Mouse (Mus musculus): ENCODE measurements around the gene Tiprl. TPM values are rescaled to one million over a fixed set of nuclear protein-coding genes. Genes with fewer than 3 reads are reported as not detected.
A peak's percentile ranks its signal among the peaks of the same experiment; 100 is the strongest.

The Tiprl gene
- total and polyA plus RNA-seq, 3 experiments, result 36.1 to 82.2 (median 45.7) TPM

DNA sequence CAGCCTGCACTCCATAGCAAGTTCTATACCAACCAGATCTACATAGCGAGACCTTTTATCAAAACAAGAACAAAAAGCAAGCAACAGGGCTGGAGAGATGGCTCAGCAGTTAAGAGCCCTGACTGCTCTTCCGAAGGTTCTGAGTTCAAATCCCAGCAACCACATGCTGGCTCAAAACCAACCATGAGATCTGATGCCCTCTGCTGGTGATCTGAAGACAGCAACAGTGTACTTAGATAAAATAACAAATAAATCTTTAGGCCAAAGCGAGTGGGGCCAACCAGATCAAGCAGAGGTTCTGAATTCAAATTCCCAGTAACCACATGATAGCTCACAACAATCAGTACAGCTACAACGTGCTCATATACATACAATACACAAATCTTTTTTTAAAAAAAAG, 6.1 kb downstream of the Tiprl start:
- H3K9ac ChIP-seq (ENCODE audit: insufficient read depth, low read depth), result no peak overlapping the region
- in situ Hi-C loops (cut with MboI; ENCODE audit: low pct_ligation_motif_present, low pct_unique_long_range_greater_than_20kb, low sequenced_read_pairs), result no loop called here

DNA sequence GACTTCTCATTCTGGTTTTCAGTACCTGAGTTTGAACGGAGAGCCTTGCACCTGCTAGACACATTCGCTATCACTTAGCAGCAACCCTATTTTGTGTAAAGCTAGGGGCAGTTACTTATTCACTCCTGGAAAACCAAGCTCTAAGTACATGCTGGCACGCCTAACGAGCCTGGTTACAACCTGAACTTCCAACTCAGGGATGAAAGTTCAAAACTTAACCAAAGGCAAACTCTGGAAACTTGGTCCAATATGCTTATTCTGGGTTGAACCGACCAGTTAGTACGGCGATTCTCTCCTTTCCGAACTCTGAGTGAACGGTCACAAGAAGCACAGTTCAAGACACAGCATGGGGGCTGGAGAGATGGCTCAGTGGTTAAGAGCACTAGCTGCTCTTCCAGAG, 7.2 kb downstream of the Tiprl start:
- Histone ChIP-seq H3K4me3 (replicated peaks in 1 of 3; ENCODE audit: low read depth in 2 of 3, low read length in 2 of 3, poor library complexity in 1 of 3) (no peak overlapping the region), H3K36me3 (replicated peaks in 1 of 2; ENCODE audit: control insufficient read depth in 1 of 2, insufficient read depth in 1 of 2, low read length in 1 of 2) (peaks cover 6 to 36% of the 10 kb centered on the region in 2 experiments), H3K27me3 (replicated peaks) (no peaks in the 10 kb centered on the region), H3K4me2 (ENCODE audit: insufficient read depth, low read depth, poor library complexity, severe bottlenecking) (no peak overlapping the region), H3K79me2 (replicated peaks; ENCODE audit: control insufficient read depth, extremely low read depth, insufficient read depth, poor library complexity, severe bottlenecking) (peaks cover 26% of the 10 kb centered on the region), H3K4me1 (ENCODE audit: control insufficient read depth in 1 of 2, insufficient read depth in 2 of 2) (peaks cover 0 to 11% of the 10 kb centered on the region in 2 experiments; a peak in 2 of 4 replicates), H3K27ac (ENCODE audit: insufficient read depth, low read depth) (no peak overlapping the region), H3K9me3 (replicated peaks; ENCODE audit: low read length) (no peaks in the 10 kb centered on the region), H3K9ac (ENCODE audit: insufficient read depth, low read depth) (no peak overlapping the region)
- TF ChIP-seq ZMIZ1 (IDR thresholded peaks at IDR 0.05; ENCODE audit: low read depth, low read length) (no peak), RCOR1 (conservative IDR thresholded peaks at IDR 0.05; ENCODE audit: low read depth, low read length) (no peak), TBP (conservative IDR thresholded peaks at IDR 0.05; ENCODE audit: low read depth, low read length) (no peak), RAD21 (IDR thresholded peaks at IDR 0.05; ENCODE audit: low read depth, low read length) (no peak), USF1 (IDR thresholded peaks at IDR 0.05; ENCODE audit: low read depth, low read length) (no peak), ZNF384 (IDR thresholded peaks at IDR 0.05; ENCODE audit: low read depth, low read length) (no peak), MAFK (IDR thresholded peaks at IDR 0.05; ENCODE audit: insufficient replicate concordance, low read length) (no peak), KAT2A (IDR thresholded peaks at IDR 0.05; ENCODE audit: insufficient replicate concordance, low read length) (no peak), POLR2A (IDR thresholded peaks at IDR 0.05; ENCODE audit: low read depth, low read length) (no peak), MAX (IDR thresholded peaks at IDR 0.05; ENCODE audit: low read length) (no peak), PAX5 (IDR thresholded peaks at IDR 0.05; ENCODE audit: low read length) (no peak), HCFC1 (IDR thresholded peaks at IDR 0.05; ENCODE audit: low read depth, low read length) (no peak), ELF1 (IDR thresholded peaks at IDR 0.05; ENCODE audit: low read depth, low read length) (no peak), JUN (IDR thresholded peaks at IDR 0.05; ENCODE audit: insufficient read depth, low read depth, low read length) (no peak), SIN3A (IDR thresholded peaks at IDR 0.05; ENCODE audit: low read length) (no peak), EP300 (IDR thresholded peaks at IDR 0.05; ENCODE audit: low read length) (no peak)
- dilution Hi-C loops (cut with MboI; ENCODE audit: extremely low pct_ligation_motif_present, extremely low pct_unique_long_range_greater_than_20kb, low sequenced_read_pairs) (no loop called here), in situ Hi-C loops (cut with MboI; ENCODE audit: low pct_ligation_motif_present, low pct_unique_long_range_greater_than_20kb, low sequenced_read_pairs) (no loop called here)
- no peak for DNase-seq (ENCODE audit: extremely low read depth)

More for the DNA sequence above, 6.1 kb downstream of the Tiprl start:
- Histone ChIP-seq H3K27ac (ENCODE audit: insufficient read depth, low read depth) (no peak overlapping the region), H3K9me3 (replicated peaks; ENCODE audit: low read length) (no peaks in the 10 kb centered on the region), H3K27me3 (replicated peaks) (no peaks in the 10 kb centered on the region), H3K4me1 (ENCODE audit: control insufficient read depth in 1 of 2, insufficient read depth in 2 of 2) (peaks cover 3 to 18% of the 10 kb centered on the region in 2 experiments; a peak in 3 of 4 replicates), H3K79me2 (replicated peaks; ENCODE audit: control insufficient read depth, extremely low read depth, insufficient read depth, poor library complexity, severe bottlenecking) (peaks cover 35% of the 10 kb centered on the region), H3K4me2 (ENCODE audit: insufficient read depth, low read depth, poor library complexity, severe bottlenecking) (no peak overlapping the region), H3K4me3 (replicated peaks in 1 of 3; ENCODE audit: low read depth in 2 of 3, low read length in 2 of 3, poor library complexity in 1 of 3) (no peak overlapping the region), H3K36me3 (replicated peaks in 1 of 2; ENCODE audit: control insufficient read depth in 1 of 2, insufficient read depth in 1 of 2, low read length in 1 of 2) (peaks cover 6 to 25% of the 10 kb centered on the region in 2 experiments)
- dilution Hi-C loops (cut with MboI; ENCODE audit: extremely low pct_ligation_motif_present, extremely low pct_unique_long_range_greater_than_20kb, low sequenced_read_pairs), result no loop called here
- TF ChIP-seq SMC3 (IDR thresholded peaks at IDR 0.05; ENCODE audit: low read depth, low read length), result peak; percentile 48
- TF ChIP-seq POLR2A (IDR thresholded peaks at IDR 0.05; ENCODE audit: low read depth, low read length), result no peak
- no peak for TF ChIP-seq USF1 (IDR thresholded peaks at IDR 0.05; ENCODE audit: low read depth, low read length)
- TF ChIP-seq RAD21 (IDR thresholded peaks at IDR 0.05; ENCODE audit: low read depth, low read length), result peak; percentile 38
- no peak for TF ChIP-seq ETS1 (conservative IDR thresholded peaks at IDR 0.05; ENCODE audit: low read depth, low read length)
- no peak for TF ChIP-seq MAFK (IDR thresholded peaks at IDR 0.05; ENCODE audit: insufficient replicate concordance, low read length)
- peak; percentile 34 to 54; a peak in 3 of 4 replicates for TF ChIP-seq CTCF (conservative IDR thresholded peaks at IDR 0.05 in 1 of 2, IDR thresholded peaks at IDR 0.05 in 1 of 2; ENCODE audit: low read depth in 2 of 2, low read length in 2 of 2)
- TF ChIP-seq NELFE (IDR thresholded peaks at IDR 0.05; ENCODE audit: low read depth, low read length), result no peak
- TF ChIP-seq NRF1 (IDR thresholded peaks at IDR 0.05; ENCODE audit: low read depth, low read length), result no peak
- DNase-seq (ENCODE audit: extremely low read depth), result no peak

Measured in CH12.LX (cell line).